Comparison of ENCODE assay signal across 8 mouse cellular contexts in genomic region chr19:55061447-55061901, GRCm38 (mm10).
DNase-seq lines count a peak whose midpoint lies in the region; ATAC-seq and TF ChIP-seq lines count a peak whose summit lies in the region.

No protein-coding gene starts in this region.

- no peak overlapping the region for H3K9ac ChIP-seq in lung, embryonic 14.5 days
- H3K9ac ChIP-seq in neural tube, embryonic 14.5 days (replicated peaks; ENCODE audit: low read depth, low read length), result peak overlapping the region; percentile 37; the same call in 1 of the 2 replicates
- H3K9ac ChIP-seq in heart, adult 2 months (ENCODE audit: low read depth, low read length), result no peak overlapping the region

- peak; percentile 22 for DNase-seq in lung, embryonic 14.5 days
- no peak for DNase-seq in lung, postnatal 4 days
- peak; percentile 49 for DNase-seq in limb, embryonic 10.5 days (ENCODE audit: low spot score)
- DNase-seq in spleen, postnatal 14 days (ENCODE audit: low spot score in 2 of 2), result no peak
- no peak for DNase-seq in thymus, adult 18-20 months
- no peak for DNase-seq in heart, adult 2 months

- no peaks in the 10 kb centered on the region for H3K4me1 ChIP-seq in lung, embryonic 14.5 days (ENCODE audit: insufficient read depth)
- H3K4me1 ChIP-seq in embryonic fibroblast, embryonic 13.5 days (ENCODE audit: control insufficient read depth, insufficient read depth, low read length), result no peaks in the 10 kb centered on the region
- peaks cover 14% of the 10 kb centered on the region for H3K4me1 ChIP-seq in limb, embryonic 10.5 days
- H3K4me1 ChIP-seq in neural tube, embryonic 14.5 days (ENCODE audit: control insufficient read depth, insufficient read depth, low read length), result peaks cover 6% of the 10 kb centered on the region; the same call in 1 of the 2 replicates
- H3K4me1 ChIP-seq in heart, adult 2 months (ENCODE audit: control insufficient read depth, insufficient read depth, low read length), result no peaks in the 10 kb centered on the region

- peak; percentile 22; the same call in 1 of the 2 replicates for ATAC-seq in lung, embryonic 14.5 days (ENCODE audit: insufficient read depth)
- peak; percentile 56 for ATAC-seq in neural tube, embryonic 14.5 days (ENCODE audit: low read depth)

- no peak for TF ChIP-seq POLR2A in embryonic fibroblast, embryonic 13.5 days (IDR thresholded peaks at IDR 0.05; ENCODE audit: low read depth, low read length)
- no peak for TF ChIP-seq POLR2A in heart, adult 2 months (IDR thresholded peaks at IDR 0.05; ENCODE audit: insufficient read depth, low read depth, low read length)

- no peak for TF ChIP-seq CTCF in lung, embryonic 14.5 days (IDR thresholded peaks at IDR 0.05; ENCODE audit: low read depth)
- no peak for TF ChIP-seq CTCF in embryonic fibroblast, embryonic 13.5 days (IDR thresholded peaks at IDR 0.05; ENCODE audit: borderline replicate concordance, insufficient read depth, low read length)
- no peak for TF ChIP-seq CTCF in heart, adult 2 months (IDR thresholded peaks at IDR 0.05)

- 0 out of 2 replicates have a peak overlapping the region, but pooled peaks have one; percentile 9 for H3K4me3 ChIP-seq in lung, embryonic 14.5 days (ENCODE audit: low read depth, low read length)
- H3K4me3 ChIP-seq in embryonic fibroblast, embryonic 13.5 days (ENCODE audit: insufficient read depth, low read length), result peak overlapping the region; percentile 3; the same call in 1 of the 2 replicates
- H3K4me3 ChIP-seq in limb, embryonic 10.5 days, result peak overlapping the region; percentile 34
- H3K4me3 ChIP-seq in neural tube, embryonic 14.5 days (ENCODE audit: low read depth, low read length), result peak overlapping the region; percentile 22
- H3K4me3 ChIP-seq in heart, adult 2 months, result no peak overlapping the region

- H3K9me3 ChIP-seq in lung, embryonic 14.5 days (ENCODE audit: low read depth, low read length), result no peaks in the 10 kb centered on the region
- H3K9me3 ChIP-seq in limb, embryonic 10.5 days (replicated peaks), result no peaks in the 10 kb centered on the region
- no peaks in the 10 kb centered on the region for H3K9me3 ChIP-seq in neural tube, embryonic 14.5 days (ENCODE audit: control insufficient read depth, low read length)

- no peaks in the 10 kb centered on the region for H3K79me2 ChIP-seq in heart, adult 2 months (replicated peaks; ENCODE audit: control insufficient read depth, insufficient read depth, low read length)

- no peaks in the 10 kb centered on the region for H3K27me3 ChIP-seq in lung, embryonic 14.5 days (ENCODE audit: insufficient read depth, low read length)
- no peaks in the 10 kb centered on the region for H3K27me3 ChIP-seq in limb, embryonic 10.5 days (ENCODE audit: low read depth, poor library complexity, severe bottlenecking)
- no peaks in the 10 kb centered on the region for H3K27me3 ChIP-seq in neural tube, embryonic 14.5 days (ENCODE audit: control insufficient read depth, insufficient read depth, low read length)
- H3K27me3 ChIP-seq in heart, adult 2 months (ENCODE audit: control insufficient read depth, insufficient read depth, low read length), result no peaks in the 10 kb centered on the region

- peak overlapping the region; percentile 57 for H3K4me2 ChIP-seq in lung, embryonic 14.5 days
- peak overlapping the region; percentile 59 for H3K4me2 ChIP-seq in neural tube, embryonic 14.5 days (ENCODE audit: low read depth, low read length)

- 10% methylated on average over 14 of the region's 14 CpGs for WGBS in lung, embryonic 14.5 days
- 18% methylated on average over 14 of the region's 14 CpGs for WGBS in limb, embryonic 10.5 days
- WGBS in neural tube, embryonic 14.5 days, result 9% methylated on average over 14 of the region's 14 CpGs
- WGBS in heart, adult 2 months, result 9% methylated on average over 14 of the region's 14 CpGs

- no peak overlapping the region for H3K27ac ChIP-seq in lung, embryonic 14.5 days (ENCODE audit: low read depth)
- H3K27ac ChIP-seq in embryonic fibroblast, embryonic 13.5 days (ENCODE audit: insufficient read depth, low read length), result no peak overlapping the region
- H3K27ac ChIP-seq in limb, embryonic 10.5 days, result no peak overlapping the region
- H3K27ac ChIP-seq in neural tube, embryonic 14.5 days (ENCODE audit: low read depth, low read length), result 0 out of 2 replicates have a peak overlapping the region, but pooled peaks have one; percentile 22
- no peak overlapping the region for H3K27ac ChIP-seq in heart, adult 2 months

- H3K36me3 ChIP-seq in lung, embryonic 14.5 days (ENCODE audit: insufficient read depth), result peaks cover 9% of the 10 kb centered on the region
- no peaks in the 10 kb centered on the region for H3K36me3 ChIP-seq in limb, embryonic 10.5 days
- no peaks in the 10 kb centered on the region for H3K36me3 ChIP-seq in neural tube, embryonic 14.5 days (ENCODE audit: control insufficient read depth, insufficient read depth, low read length)
- H3K36me3 ChIP-seq in heart, adult 2 months (ENCODE audit: control insufficient read depth, insufficient read depth, low read length), result no peaks in the 10 kb centered on the region

- no peak for TF ChIP-seq EP300 in heart, adult 2 months (IDR thresholded peaks at IDR 0.05; ENCODE audit: insufficient read depth, low read depth, low read length)

- intact Hi-C loops in heart, adult 2 months (cut with DNase I), result loop anchor here (10.0 kb wide), 1 partner anchor 1017 kb away; the partner anchor contains the start of gene Adra2a

Comparison
In these comparisons a context has a peak if more than half of its experiments do, and no peak if none do; other contexts are left out.
1. DNase-seq: peak in lung, embryonic 14.5 days (single experiment) and limb, embryonic 10.5 days (single experiment); none in lung, postnatal 4 days (0 of 2), spleen, postnatal 14 days (0 of 2), thymus, adult 18-20 months (0 of 2) and heart, adult 2 months (0 of 2).